Mouse (Mus musculus) intestine, embryonic 15.5 days (tissue): ENCODE measurements at regions not wholly inside any gene's neighbourhood (a gene's known extent, or its start where the extent isn't known, plus 50 kb on each side); places are given as distances from the start of the nearest gene placed in this dataset.

Experiments used
- ATAC-seq: fragments of 200-750 bp; cut with Nextera tagmentation; 2 replicates; pipeline ENCODE4 v1.8.0; 2017; ENCODE audit warnings: moderate TSS enrichment, moderate library complexity
- H3K27ac ChIP-seq: fragments of 300-500 bp; sonication (generic); 2 replicates; pipeline ENCODE4 v1.5.1; 2015; ENCODE audit warnings: mild to moderate bottlenecking, inconsistent platforms
- H3K27me3 ChIP-seq: fragments of 300-500 bp; sonication (generic); replicated peaks from 2 replicates; pipeline ENCODE4 v1.6.1; 2015; ENCODE audit warnings: inconsistent platforms
- H3K36me3 ChIP-seq: fragments of 300-500 bp; sonication (generic); 2 replicates; pipeline ENCODE4 v1.6.1; 2015; ENCODE audit warnings: inconsistent platforms
- H3K4me1 ChIP-seq: fragments of 300-500 bp; sonication (generic); replicated peaks from 2 replicates; pipeline ENCODE4 v1.6.1; 2015; ENCODE audit warnings: inconsistent platforms
- H3K4me2 ChIP-seq: fragments of 300-500 bp; sonication (generic); replicated peaks from 2 replicates; pipeline ENCODE4 v1.6.1; 2015; ENCODE audit warnings: mild to moderate bottlenecking, inconsistent platforms
- H3K4me3 ChIP-seq: fragments of 300-500 bp; sonication (generic); replicated peaks from 2 replicates; pipeline ENCODE4 v1.5.1; 2015; ENCODE audit warnings: inconsistent platforms
- H3K9ac ChIP-seq: fragments of 300-500 bp; sonication (generic); 2 replicates; pipeline ENCODE4 v1.6.1; 2015; ENCODE audit warnings: inconsistent platforms
- H3K9me3 ChIP-seq: fragments of 300-500 bp; sonication (generic); 2 replicates; pipeline ENCODE4 v1.6.1; 2016; ENCODE audit warnings: inconsistent platforms
- WGBS: fragments of 180-500 bp; shearing (Covaris S2); methylation state at CpG from one replicate; pipeline ENCODE4 v1.1.7; 2015; 5-methylcytosine and 5-hydroxymethylcytosine counted together

GRCm38 (mm10) chr2:78094921-78095320 is 148.7 kb upstream of the Cwc22 start:
- Histone ChIP-seq H3K9ac (no peak overlapping the region), H3K4me3 (no peak overlapping the region), H3K27ac (no peak overlapping the region), H3K4me2 (no peak overlapping the region), H3K4me1 (no peaks in the 10 kb centered on the region), H3K27me3 (no peaks in the 10 kb centered on the region), H3K36me3 (no peaks in the 10 kb centered on the region), H3K9me3 (no peaks in the 10 kb centered on the region)
- no peak for ATAC-seq

GRCm38 (mm10) chr2:78064321-78065037 is 118.3 kb upstream of the Cwc22 start:
- Histone ChIP-seq H3K4me3 (no peak overlapping the region), H3K4me2 (no peak overlapping the region), H3K9ac (no peak overlapping the region), H3K36me3 (no peaks in the 10 kb centered on the region), H3K27me3 (no peaks in the 10 kb centered on the region), H3K27ac (no peak overlapping the region), H3K4me1 (no peaks in the 10 kb centered on the region), H3K9me3 (no peaks in the 10 kb centered on the region)
- ATAC-seq: no peak
- 71% methylated on average over 16 of the region's 16 CpGs for WGBS

GRCm38 (mm10) chr2:78059801-78060416 is 113.7 kb upstream of the Cwc22 start:
- no peak overlapping the region for H3K27ac ChIP-seq
- H3K9ac ChIP-seq: no peak overlapping the region
- ATAC-seq: peak; percentile 67; the same call in 1 of the 2 replicates
- H3K9me3 ChIP-seq: no peaks in the 10 kb centered on the region
- no peak overlapping the region for H3K4me3 ChIP-seq
- no peaks in the 10 kb centered on the region for H3K4me1 ChIP-seq
- 43% methylated on average over 10 of the region's 10 CpGs for WGBS
- no peaks in the 10 kb centered on the region for H3K36me3 ChIP-seq
- no peaks in the 10 kb centered on the region for H3K27me3 ChIP-seq
- H3K4me2 ChIP-seq: 0 out of 2 replicates have a peak overlapping the region, but pooled peaks have one; percentile 29

DNA sequence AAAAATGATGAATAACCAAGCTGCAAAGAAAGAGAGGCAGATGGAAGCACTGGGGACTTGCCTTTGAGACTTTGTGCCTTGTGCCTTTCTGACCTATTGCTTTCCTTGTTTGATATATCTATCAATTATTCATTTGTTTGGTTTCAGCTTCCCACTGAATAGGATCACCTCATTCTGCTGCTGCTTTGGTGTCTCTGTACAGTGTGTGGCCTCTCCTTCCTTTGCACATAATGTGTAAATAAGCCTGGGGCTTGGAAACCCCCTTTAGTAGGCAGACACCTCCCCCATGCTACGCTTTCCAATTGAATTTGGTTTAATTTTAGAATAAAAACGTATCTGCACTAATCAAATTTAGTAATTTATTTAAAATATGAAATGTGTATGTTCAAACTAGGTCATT is 112.8 kb upstream of the Cwc22 start:
- Histone ChIP-seq H3K36me3 (no peaks in the 10 kb centered on the region), H3K4me1 (no peaks in the 10 kb centered on the region), H3K4me2 (no peak overlapping the region), H3K27me3 (no peaks in the 10 kb centered on the region), H3K27ac (no peak overlapping the region), H3K9ac (no peak overlapping the region), H3K4me3 (no peak overlapping the region), H3K9me3 (no peaks in the 10 kb centered on the region)
- WGBS: 74% methylated on average over 2 of the region's 2 CpGs
- no peak for ATAC-seq

- Histone ChIP-seq H3K9me3 (no peaks in the 10 kb centered on the region), H3K9ac (no peak overlapping the region), H3K27me3 (no peaks in the 10 kb centered on the region), H3K4me3 (no peak overlapping the region), H3K4me2 (no peak overlapping the region), H3K4me1 (peaks cover 3% of the 10 kb centered on the region; the same call in 1 of the 2 replicates), H3K27ac (no peak overlapping the region), H3K36me3 (no peaks in the 10 kb centered on the region)
- WGBS: 48% methylated on average over 3 of the region's 3 CpGs
- no peak for ATAC-seq
These were observed 107.7 kb upstream of the Cwc22 start for GRCm38 (mm10) chr2:78053910-78054309.

GRCm38 (mm10) chr2:78050542-78050941 is 104.4 kb upstream of the Cwc22 start:
- H3K4me3 ChIP-seq: no peak overlapping the region
- H3K9me3 ChIP-seq: no peaks in the 10 kb centered on the region
- H3K27me3 ChIP-seq: no peaks in the 10 kb centered on the region
- no peaks in the 10 kb centered on the region for H3K36me3 ChIP-seq
- ATAC-seq: no peak
- no peak overlapping the region for H3K9ac ChIP-seq
- 73% methylated on average over 7 of the region's 7 CpGs for WGBS
- peaks cover 7% of the 10 kb centered on the region; the same call in 1 of the 2 replicates for H3K4me1 ChIP-seq
- H3K4me2 ChIP-seq: no peak overlapping the region
- no peak overlapping the region for H3K27ac ChIP-seq

DNA sequence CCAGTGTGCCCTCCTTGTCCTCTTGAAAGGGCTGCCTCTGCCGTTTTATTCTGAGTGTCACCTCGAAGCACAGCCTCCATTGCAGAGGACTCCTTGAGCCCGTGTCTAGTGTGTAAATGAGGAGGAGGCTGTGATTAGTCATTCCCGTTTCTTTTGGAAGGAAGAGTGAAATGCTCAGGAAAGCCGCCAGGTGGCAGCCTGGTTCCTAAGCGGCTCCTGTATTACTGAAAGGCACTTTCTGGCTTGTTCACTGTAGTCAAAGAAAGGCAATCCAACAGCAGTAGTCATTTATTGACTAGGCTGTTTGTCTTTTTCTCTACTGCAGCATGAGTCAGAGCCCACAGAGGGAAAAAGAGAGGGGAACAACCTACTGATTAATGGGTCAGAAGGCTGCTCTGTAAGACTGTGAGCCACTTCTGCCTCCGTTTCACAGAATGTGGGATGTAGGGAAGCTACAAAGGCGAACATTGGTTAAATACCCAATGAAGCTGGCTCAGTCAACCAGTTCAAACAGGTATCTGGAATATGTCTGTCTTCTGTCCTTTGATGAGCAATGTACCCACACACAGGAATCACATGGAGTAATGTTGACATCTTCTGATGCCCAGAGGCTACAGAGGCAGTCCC is 103.2 kb upstream of the Cwc22 start:
- Histone ChIP-seq H3K27ac (no peak overlapping the region), H3K9me3 (no peaks in the 10 kb centered on the region), H3K9ac (no peak overlapping the region), H3K4me2 (peak overlapping the region; percentile 42), H3K4me1 (peaks cover 7% of the 10 kb centered on the region; the same call in 1 of the 2 replicates), H3K27me3 (no peaks in the 10 kb centered on the region), H3K36me3 (no peaks in the 10 kb centered on the region), H3K4me3 (no peak overlapping the region)
- 17% methylated on average over 8 of the region's 8 CpGs for WGBS
- peak; percentile 95 for ATAC-seq

DNA sequence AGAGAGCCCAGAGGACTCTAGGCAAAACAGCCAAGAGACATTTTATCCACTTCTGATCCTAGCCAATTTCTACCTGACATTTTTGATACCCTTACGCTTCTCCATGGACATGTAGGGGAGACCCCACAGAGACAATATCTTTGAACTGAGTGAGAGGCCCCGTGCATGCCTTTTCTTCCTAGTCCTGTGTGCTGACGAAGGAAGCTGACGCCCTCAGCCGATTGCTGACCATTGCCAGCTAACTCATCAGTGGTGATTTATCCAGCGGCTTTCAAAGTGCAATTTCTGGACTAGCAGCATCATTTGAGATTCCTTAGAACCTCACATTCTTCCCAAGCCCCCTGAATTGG is 102.5 kb upstream of the Cwc22 start:
- peak overlapping the region; percentile 42 for H3K4me2 ChIP-seq
- no peaks in the 10 kb centered on the region for H3K9me3 ChIP-seq
- no peak overlapping the region for H3K4me3 ChIP-seq
- peaks cover 7% of the 10 kb centered on the region; the same call in 1 of the 2 replicates for H3K4me1 ChIP-seq
- no peak overlapping the region for H3K9ac ChIP-seq
- ATAC-seq: no peak; the same call in 1 of the 2 replicates
- H3K36me3 ChIP-seq: no peaks in the 10 kb centered on the region
- no peaks in the 10 kb centered on the region for H3K27me3 ChIP-seq
- WGBS: 46% methylated on average over 6 of the region's 6 CpGs
- H3K27ac ChIP-seq: no peak overlapping the region

GRCm38 (mm10) chr2:78048030-78048705 is 102.0 kb upstream of the Cwc22 start:
- 42% methylated on average over 11 of the region's 11 CpGs for WGBS
- Histone ChIP-seq H3K4me3 (no peak overlapping the region), H3K9me3 (no peaks in the 10 kb centered on the region), H3K27ac (no peak overlapping the region), H3K27me3 (no peaks in the 10 kb centered on the region), H3K9ac (no peak overlapping the region), H3K36me3 (no peaks in the 10 kb centered on the region), H3K4me1 (peaks cover 7% of the 10 kb centered on the region; the same call in 1 of the 2 replicates), H3K4me2 (peak overlapping the region; percentile 42)
- peak; percentile 46 for ATAC-seq

DNA sequence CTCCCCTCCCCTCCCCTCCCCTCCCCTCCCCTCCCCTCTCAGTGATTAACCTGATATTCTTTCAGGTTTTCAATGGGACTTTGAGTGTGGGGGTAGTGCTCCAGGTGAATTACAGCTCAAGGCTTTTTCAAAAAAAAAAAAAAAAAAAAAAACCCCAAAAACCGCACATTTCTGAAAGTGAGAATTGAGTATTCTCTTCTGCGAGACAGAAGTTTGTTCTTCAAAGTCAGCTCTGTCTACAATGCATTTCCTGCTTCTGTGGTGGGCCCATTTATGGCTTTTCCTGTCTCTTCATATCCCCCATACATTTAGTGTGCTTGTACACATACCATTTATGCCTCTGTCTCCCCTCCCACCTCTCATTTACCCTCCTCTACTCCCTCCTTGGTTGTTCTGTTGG is 81.1 kb upstream of the Cwc22 start:
- no peaks in the 10 kb centered on the region for H3K27me3 ChIP-seq
- H3K9me3 ChIP-seq: no peaks in the 10 kb centered on the region
- no peak overlapping the region for H3K27ac ChIP-seq
- H3K9ac ChIP-seq: no peak overlapping the region
- WGBS: 67% methylated on average over 2 of the region's 2 CpGs
- no peak overlapping the region for H3K4me3 ChIP-seq
- no peak overlapping the region for H3K4me2 ChIP-seq
- ATAC-seq: no peak
- peaks cover 2% of the 10 kb centered on the region; the same call in 1 of the 2 replicates for H3K4me1 ChIP-seq
- H3K36me3 ChIP-seq: no peaks in the 10 kb centered on the region

- H3K27ac ChIP-seq: no peak overlapping the region
- H3K9me3 ChIP-seq: no peaks in the 10 kb centered on the region
- 39% methylated on average over 6 of the region's 6 CpGs for WGBS
- H3K4me3 ChIP-seq: no peak overlapping the region
- no peaks in the 10 kb centered on the region for H3K27me3 ChIP-seq
- peaks cover 2% of the 10 kb centered on the region; the same call in 1 of the 2 replicates for H3K4me1 ChIP-seq
- no peaks in the 10 kb centered on the region for H3K36me3 ChIP-seq
- no peak overlapping the region for H3K4me2 ChIP-seq
- no peak for ATAC-seq
- no peak overlapping the region for H3K9ac ChIP-seq
These were observed 80.6 kb upstream of the Cwc22 start for GRCm38 (mm10) chr2:78026808-78027207.

GRCm38 (mm10) chr2:78025651-78026435 is 79.7 kb upstream of the Cwc22 start:
- no peaks in the 10 kb centered on the region for H3K9me3 ChIP-seq
- H3K4me3 ChIP-seq: no peak overlapping the region
- ATAC-seq: no peak
- WGBS: 51% methylated on average over 16 of the region's 16 CpGs
- no peak overlapping the region for H3K9ac ChIP-seq
- no peaks in the 10 kb centered on the region for H3K27me3 ChIP-seq
- H3K36me3 ChIP-seq: no peaks in the 10 kb centered on the region
- no peak overlapping the region for H3K27ac ChIP-seq
- peaks cover 2% of the 10 kb centered on the region; the same call in 1 of the 2 replicates for H3K4me1 ChIP-seq
- H3K4me2 ChIP-seq: no peak overlapping the region
